In the genomic region with DNA sequence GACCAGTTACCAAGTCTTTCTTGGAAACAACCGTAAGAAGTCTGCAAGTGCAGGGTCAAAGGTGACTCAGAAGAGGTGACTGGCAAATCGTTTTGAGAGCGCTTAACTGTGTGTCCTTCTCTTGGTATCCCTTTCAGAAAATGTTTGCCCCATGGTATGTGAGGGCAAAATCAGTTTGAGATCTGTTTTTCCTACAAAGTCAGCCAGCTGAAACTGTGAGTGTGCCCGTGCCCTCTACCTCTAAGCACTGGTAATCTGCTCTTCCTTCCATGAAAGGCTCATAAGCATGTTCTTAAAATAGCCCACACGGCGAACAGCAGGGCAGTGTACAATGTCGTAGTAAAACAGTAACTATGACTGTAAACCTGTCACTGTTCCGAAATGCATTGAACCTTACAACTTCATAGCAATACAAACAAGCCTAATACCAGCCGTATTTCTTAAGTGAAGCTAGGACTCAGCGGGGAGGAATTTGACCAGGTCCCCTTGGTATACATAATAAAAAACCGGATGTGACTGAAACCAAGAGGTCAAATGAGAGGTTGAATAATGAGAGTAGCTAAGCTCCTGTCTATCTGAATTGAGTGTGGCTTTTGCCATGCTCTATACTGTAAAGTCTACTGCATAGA, we compare ENCODE assay signal across 10 mouse cellular contexts. TPM values are rescaled to one million over a fixed set of nuclear protein-coding genes. Genes with fewer than 3 reads are reported as not detected.
DNase-seq lines count a peak whose midpoint lies in the region; ATAC-seq and TF ChIP-seq lines count a peak whose summit lies in the region.
"Had no signal": no experiment of that assay in that cellular context is flagged by ENCODE, and none has a peak within 500 bp of the region (broad histone marks: within the 10 kb centered on the region; RNA-seq: fewer than 3 reads in every experiment).

No protein-coding gene starts in this region.

- no peaks in the 10 kb centered on the region for H3K27me3 ChIP-seq in heart, adult 2 months (ENCODE audit: control insufficient read depth, insufficient read depth, low read length)
- no peaks in the 10 kb centered on the region for H3K27me3 ChIP-seq in stomach, embryonic 16.5 days (ENCODE audit: control insufficient read depth, insufficient read depth, low read length)

- H3K4me2 ChIP-seq in stomach, embryonic 16.5 days (ENCODE audit: low read depth, low read length): no peak overlapping the region

- no peak overlapping the region for H3K4me3 ChIP-seq in heart, adult 2 months
- no peak overlapping the region for H3K4me3 ChIP-seq in stomach, embryonic 16.5 days (replicated peaks; ENCODE audit: low read length)
- H3K4me3 ChIP-seq: left cerebral cortex, adult 2 months had no signal

- no peak for TF ChIP-seq EP300 in heart, adult 2 months (IDR thresholded peaks at IDR 0.05; ENCODE audit: insufficient read depth, low read depth, low read length)

- 60% methylated on average over 11 of the region's 11 CpGs for WGBS in heart, adult 2 months
- 34% methylated on average over 11 of the region's 11 CpGs for WGBS in stomach, embryonic 16.5 days

- peak; percentile 53 for ATAC-seq in stomach, embryonic 16.5 days (ENCODE audit: insufficient read depth, low FRiP score)
- ATAC-seq: forebrain, embryonic 14.5 days had no signal

- H3K27ac ChIP-seq in heart, adult 2 months: no peak overlapping the region
- 0 out of 2 replicates have a peak overlapping the region, but pooled peaks have one; percentile 11 for H3K27ac ChIP-seq in stomach, embryonic 16.5 days (ENCODE audit: low read length)
- H3K27ac ChIP-seq: left cerebral cortex, adult 2 months had no signal

- H3K9me3 ChIP-seq in stomach, embryonic 16.5 days (replicated peaks; ENCODE audit: control insufficient read depth, low read length): no peaks in the 10 kb centered on the region

- H3K79me2 ChIP-seq in heart, adult 2 months (replicated peaks; ENCODE audit: control insufficient read depth, insufficient read depth, low read length): no peaks in the 10 kb centered on the region

- H3K36me3 ChIP-seq in heart, adult 2 months (ENCODE audit: control insufficient read depth, insufficient read depth, low read length): no peaks in the 10 kb centered on the region
- H3K36me3 ChIP-seq in stomach, embryonic 16.5 days (ENCODE audit: control insufficient read depth, insufficient read depth, low read length): no peaks in the 10 kb centered on the region

- intact Hi-C loops in heart, postnatal 10 days (cut with DNase I): no loop called here
- intact Hi-C loops in heart, adult 2 months (cut with DNase I): loop anchor here (2.0 kb wide), 1 partner anchor 15 kb away; the partner anchor contains the start of gene Itgav

- peaks cover 3% of the 10 kb centered on the region for H3K4me1 ChIP-seq in heart, adult 2 months (ENCODE audit: control insufficient read depth, insufficient read depth, low read length)
- peaks cover 9% of the 10 kb centered on the region for H3K4me1 ChIP-seq in stomach, embryonic 16.5 days (ENCODE audit: control insufficient read depth, insufficient read depth, low read length)

- peak; percentile 30 to 34 for DNase-seq in heart, postnatal 10 days
- no peak for DNase-seq in heart, adult 2 months
- DNase-seq in induced T-regulatory cell, adult 2 months (ENCODE audit: low read depth): peak; percentile 41
- DNase-seq in kidney, postnatal 10 days: peak; percentile 66
- DNase-seq in cerebellum, adult 9-11 months: no peak
- DNase-seq in retina, embryonic 14.5 days (ENCODE audit: low spot score): no peak
- DNase-seq: adrenal gland, adult 8-10 months had no signal

- no peak for TF ChIP-seq POLR2A in heart, adult 2 months (IDR thresholded peaks at IDR 0.05; ENCODE audit: insufficient read depth, low read depth, low read length)

- H3K9ac ChIP-seq in heart, adult 2 months (ENCODE audit: low read depth, low read length): no peak overlapping the region
- H3K9ac ChIP-seq in stomach, embryonic 16.5 days (ENCODE audit: low read length): no peak overlapping the region

- TF ChIP-seq CTCF in heart, adult 2 months (IDR thresholded peaks at IDR 0.05): no peak

RNA-seq across cellular contexts. Expression of gene Itgav, which starts 14.2 kb away (rescaled TPM):
- 10 to 100 TPM; 53.7 to 56.0 TPM for total RNA-seq in heart, postnatal 10 days (2021)
- 10 to 100 TPM; 32.9 to 38.5 TPM for total RNA-seq in heart, adult 2 months (2021)
- 14.2 and 20.7 TPM in 2 replicates for polyA plus RNA-seq in heart, adult 2 months (2012; rRNA removed)
- 76.8 and 77.2 TPM in 2 replicates for polyA plus RNA-seq in stomach, embryonic 16.5 days (2015; fragmentation: Nextera tagmentation; extraction: Ambion mirVana)

Comparison
In these comparisons a context has a peak if more than half of its experiments do, and no peak if none do; other contexts are left out.
1. DNase-seq: peak in heart, postnatal 10 days (2 of 2), induced T-regulatory cell, adult 2 months (single experiment) and kidney, postnatal 10 days (single experiment); none in heart, adult 2 months (0 of 2), cerebellum, adult 9-11 months (single experiment) and retina, embryonic 14.5 days (single experiment).